Mouse (Mus musculus) ES-Bruce4 (cell line): ENCODE measurements around the gene Hcfc1. TPM values are rescaled to one million over a fixed set of nuclear protein-coding genes. Genes with fewer than 3 reads are reported as not detected.

Source experiments
- H3K27ac ChIP-seq: 2 replicates; pipeline ENCODE4 v1.5.1; 2012; ENCODE audit warnings: low read length, inconsistent platforms; ENCODE audit not compliant: insufficient read depth
- H3K27me3 ChIP-seq: 2 replicates; pipeline ENCODE4 v1.6.1; 2012; ENCODE audit warnings: mild to moderate bottlenecking, low read length, inconsistent platforms; ENCODE audit not compliant: control insufficient read depth, poor library complexity, insufficient read depth, severe bottlenecking
- H3K36me3 ChIP-seq: 2 replicates; pipeline ENCODE4 v1.6.1; 2012; ENCODE audit warnings: inconsistent platforms, mild to moderate bottlenecking, low read length, moderate library complexity; ENCODE audit not compliant: control insufficient read depth, poor library complexity, insufficient read depth, severe bottlenecking
- H3K4me1 ChIP-seq: one replicate; pipeline ENCODE4 v1.8.1; 2011; ENCODE audit warnings: low read length; ENCODE audit not compliant: control insufficient read depth, insufficient read depth
- H3K4me3 ChIP-seq: 2 replicates; pipeline ENCODE4 v1.5.1; 2011; ENCODE audit warnings: low read depth, mild to moderate bottlenecking, low read length
- H3K9ac ChIP-seq: 2 replicates; pipeline ENCODE4 v1.6.1; 2012; ENCODE audit warnings: low read depth, mild to moderate bottlenecking, inconsistent platforms; ENCODE audit not compliant: poor library complexity, severe bottlenecking
- H3K9me3 ChIP-seq: replicated peaks from 2 replicates; pipeline ENCODE4 v1.6.1; 2012; ENCODE audit warnings: mild to moderate bottlenecking, low read length, inconsistent platforms; ENCODE audit not compliant: control insufficient read depth, poor library complexity, insufficient read depth, severe bottlenecking
- CTCF ChIP-seq: IDR thresholded peaks from one replicate; pipeline ENCODE4 v1.8.1; 2011; ENCODE audit warnings: low read depth, low read length
- EP300 ChIP-seq: IDR thresholded peaks from 2 replicates; pipeline ENCODE4 v1.6.1; 2011; ENCODE audit warnings: low read depth, low read length; ENCODE audit not compliant: insufficient read depth
- POLR2A ChIP-seq: IDR thresholded peaks from one replicate; pipeline ENCODE4 v1.8.1; 2011; ENCODE audit warnings: low read length; ENCODE audit not compliant: insufficient read depth
- polyA plus RNA-seq: library from polyadenylated mRNA; stranded (reverse); fragments of >200 nt; gene quantifications from 2 replicates; pipeline ENCODE4 v1.2.4, GENCODE M21; 2011; ENCODE audit warnings: low read depth; ENCODE audit not compliant: missing spikeins, insufficient read depth, insufficient read length

Gene Hcfc1
- polyA plus RNA-seq, 1 experiment, result 91.4 TPM

GRCm38 (mm10) chrX:73897959-73898358 lies 68.2 kb downstream of the Hcfc1 start:
- Histone ChIP-seq H3K9me3 (no peaks in the 10 kb centered on the region), H3K27me3 (no peaks in the 10 kb centered on the region), H3K36me3 (no peaks in the 10 kb centered on the region), H3K4me1 (no peaks in the 10 kb centered on the region), H3K4me3 (no peak overlapping the region), H3K9ac (no peak overlapping the region), H3K27ac (no peak overlapping the region)
- TF ChIP-seq POLR2A, result no peak
- no peak for TF ChIP-seq CTCF
- no peak for TF ChIP-seq EP300

GRCm38 (mm10) chrX:73895719-73896118 lies 70.4 kb downstream of the Hcfc1 start, which contains the start of gene L1cam:
Gene L1cam, minus strand, starts transcription at chrX:73896105.
- Histone ChIP-seq H3K4me3 (no peak within 1 kb of the TSS), H3K4me1 (no peaks in the 10 kb centered on the region), H3K9ac (no peak within 1 kb of the TSS), H3K36me3 (no peaks in the 10 kb centered on the region), H3K27me3 (no peaks in the 10 kb centered on the region), H3K27ac (no peak within 1 kb of the TSS), H3K9me3 (no peaks in the 10 kb centered on the region)
- peak; percentile 48 for TF ChIP-seq CTCF
- TF ChIP-seq EP300, result no peak

GRCm38 (mm10) chrX:73892833-73893232 lies 73.3 kb downstream of the Hcfc1 start:
- H3K4me3 ChIP-seq, result no peak overlapping the region
- TF ChIP-seq EP300 (no peak), CTCF (no peak), POLR2A (no peak)
- no peak overlapping the region for H3K27ac ChIP-seq
- no peaks in the 10 kb centered on the region for H3K36me3 ChIP-seq
- H3K27me3 ChIP-seq, result no peaks in the 10 kb centered on the region
- no peaks in the 10 kb centered on the region for H3K4me1 ChIP-seq
- no peak overlapping the region for H3K9ac ChIP-seq
- H3K9me3 ChIP-seq, result no peaks in the 10 kb centered on the region

Other genes with a start within 250 kb of the Hcfc1 start
- gene Abcd1, start 249.8 kb downstream of the Hcfc1 start, polyA plus RNA-seq, result 8.0 and 10.3 TPM in 2 replicates
- gene Plxnb3, start 209.3 kb downstream of the Hcfc1 start, polyA plus RNA-seq, result not detected in 2 replicates
- gene Srpk3, start 192.0 kb downstream of the Hcfc1 start, polyA plus RNA-seq, result not detected in 2 replicates
- 147 and 151 TPM in 2 replicates for gene Idh3g, start 179.5 kb downstream of the Hcfc1 start, polyA plus RNA-seq
- 108 and 132 TPM in 2 replicates for gene Ssr4, start 179.3 kb downstream of the Hcfc1 start, polyA plus RNA-seq
- 22.0 and 24.1 TPM in 2 replicates for gene Pdzd4, start 141.4 kb downstream of the Hcfc1 start, polyA plus RNA-seq
- gene Avpr2, start 74.3 kb downstream of the Hcfc1 start, polyA plus RNA-seq, result not detected in 2 replicates
- 3.4 and 4.5 TPM in 2 replicates for gene L1cam, start 70.3 kb downstream of the Hcfc1 start, polyA plus RNA-seq
- gene Arhgap4, start 44.5 kb downstream of the Hcfc1 start, polyA plus RNA-seq, result 3.5 and 4.7 TPM in 2 replicates
- 77.1 and 87.9 TPM in 2 replicates for gene Naa10, start 44.4 kb downstream of the Hcfc1 start, polyA plus RNA-seq
- 79.7 and 84.6 TPM in 2 replicates for gene Renbp, start 35.5 kb downstream of the Hcfc1 start, polyA plus RNA-seq
- gene Irak1, start 57.6 kb upstream of the Hcfc1 start, polyA plus RNA-seq, result 35.1 and 35.4 TPM in 2 replicates
- not detected in 2 replicates for gene Opn1mw, start 161.1 kb upstream of the Hcfc1 start, polyA plus RNA-seq
- 21.5 and 22.7 TPM in 2 replicates for gene Mecp2, start 169.0 kb upstream of the Hcfc1 start, polyA plus RNA-seq
- not detected in 2 replicates for gene Tex28, start 201.5 kb upstream of the Hcfc1 start, polyA plus RNA-seq
- gene Tktl1, start 210.9 kb upstream of the Hcfc1 start, polyA plus RNA-seq, result not detected in 2 replicates